Mouse (Mus musculus) left cerebral cortex, adult 8-10 months (tissue): ENCODE results near the gene Hspb1. TPM values are rescaled to one million over a fixed set of nuclear protein-coding genes. Genes with fewer than 3 reads are reported as not detected.
A peak's percentile ranks its signal among the peaks of the same experiment; 100 is the strongest.

ENCODE experiments used
- DNase-seq, 2 experiments: peaks; one replicate each; pipeline ENCODE4 v3.0.0; 2022; ENCODE audit warnings: low spot score in 2 of 2
- total RNA-seq, 4 experiments: library from RNA; stranded (reverse); gene quantifications; 2 replicates each; pipeline ENCODE4 v1.2.4; 2022

The Hspb1 gene
- total RNA-seq, 4 experiments from 2014 or later, result 10.9 to 20.6 (median 14.7) TPM

GRCm38 (mm10) chr5:135888405-135889215, 891 bp downstream of the Hspb1 start:
- DNase-seq, result no peak

GRCm38 (mm10) chr5:135890323-135890722, 2.6 kb downstream of the Hspb1 start:
- DNase-seq, result no peak

- DNase-seq, result no peak
These were observed 3.2 kb downstream of the Hspb1 start for GRCm38 (mm10) chr5:135890920-135891319.

- DNase-seq, result no peak
These were observed 5.1 kb downstream of the Hspb1 start for GRCm38 (mm10) chr5:135892589-135893351.

- DNase-seq, result no peak
These were observed 7.2 kb downstream of the Hspb1 start for GRCm38 (mm10) chr5:135894958-135895357.

- DNase-seq, result no peak
These were observed 10.3 kb downstream of the Hspb1 start for GRCm38 (mm10) chr5:135898028-135898427.

GRCm38 (mm10) chr5:135898995-135899394, 11.3 kb downstream of the Hspb1 start:
- no peak for DNase-seq

GRCm38 (mm10) chr5:135899833-135900232, 12.1 kb downstream of the Hspb1 start:
- DNase-seq, result no peak

GRCm38 (mm10) chr5:135900701-135901100, 13.0 kb downstream of the Hspb1 start:
- DNase-seq, result no peak

GRCm38 (mm10) chr5:135901354-135902095, 13.8 kb downstream of the Hspb1 start:
- DNase-seq, result no peak

- DNase-seq, result no peak
These were observed 15.3 kb downstream of the Hspb1 start for GRCm38 (mm10) chr5:135903058-135903457.

GRCm38 (mm10) chr5:135903551-135904151, 15.9 kb downstream of the Hspb1 start:
- peak; percentile 95 to 97 for DNase-seq

GRCm38 (mm10) chr5:135904259-135904658, 16.5 kb downstream of the Hspb1 start:
- DNase-seq, result no peak

- no peak for DNase-seq
These were observed 17.9 kb downstream of the Hspb1 start for GRCm38 (mm10) chr5:135905320-135906225.

GRCm38 (mm10) chr5:135906846-135907245, 19.1 kb downstream of the Hspb1 start:
- DNase-seq, result no peak

GRCm38 (mm10) chr5:135907256-135907655, 19.5 kb downstream of the Hspb1 start:
- DNase-seq, result no peak

- peak in 1 of 2 experiments; percentile 42 for DNase-seq
These were observed 20.5 kb downstream of the Hspb1 start for GRCm38 (mm10) chr5:135908185-135908584.

- no peak for DNase-seq
These were observed 21.3 kb downstream of the Hspb1 start for GRCm38 (mm10) chr5:135908989-135909388.

GRCm38 (mm10) chr5:135909646-135910045, 21.9 kb downstream of the Hspb1 start:
- DNase-seq, result no peak

- no peak for DNase-seq
These were observed 23.1 kb downstream of the Hspb1 start for GRCm38 (mm10) chr5:135910813-135911212.
